Mouse (Mus musculus): ENCODE measurements around the gene G0s2. TPM values are rescaled to one million over a fixed set of nuclear protein-coding genes. Genes with fewer than 3 reads are reported as not detected.

Gene G0s2
- polyA plus RNA-seq, 1 experiment from 2014 or later: 9.9 TPM

DNA sequence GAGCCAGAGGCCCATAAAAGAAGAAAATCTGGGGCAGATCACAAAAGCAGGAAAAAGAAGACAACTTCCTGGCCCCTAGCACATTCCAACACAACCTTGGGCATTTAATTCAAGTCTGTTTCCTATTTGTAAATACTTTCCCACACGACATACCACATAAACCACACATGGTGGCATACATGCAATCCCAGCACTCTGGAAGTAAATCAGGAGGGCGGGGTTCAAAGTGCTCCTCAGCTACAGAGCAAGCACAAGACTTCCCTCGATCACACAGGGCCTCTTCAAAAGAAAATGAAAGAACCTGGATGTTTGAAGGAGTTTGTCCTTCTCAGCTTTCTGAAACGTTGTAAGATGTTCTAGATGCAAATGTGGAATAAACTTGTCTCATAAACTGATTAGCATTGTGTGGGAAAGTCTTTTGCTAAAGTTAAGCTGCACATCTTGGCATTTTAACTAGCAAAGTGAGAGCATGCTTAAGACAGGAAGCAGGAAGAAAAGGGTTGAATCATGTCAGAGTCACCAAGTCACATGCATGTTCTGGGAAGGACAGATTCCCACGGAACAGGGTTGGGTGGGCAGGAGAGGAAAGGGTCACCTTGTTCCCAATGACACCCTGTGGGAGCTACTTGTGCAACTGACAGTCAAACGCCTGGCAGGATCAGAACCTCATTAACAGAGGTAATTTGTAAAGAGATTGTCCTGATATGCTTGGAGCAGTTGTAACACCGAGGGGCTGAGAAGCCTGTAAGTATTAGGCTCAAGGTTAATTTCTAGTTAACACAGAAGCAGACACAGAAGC is 46.1 kb downstream of the G0s2 start:
- Histone ChIP-seq H3K4me3 (replicated peaks) (no peak overlapping the region), H3K4me1 (no peaks in the 10 kb centered on the region), H3K36me3 (no peaks in the 10 kb centered on the region), H3K27ac (replicated peaks) (no peak overlapping the region), H3K4me2 (no peak overlapping the region), H3K9ac (replicated peaks) (no peak overlapping the region), H3K27me3 (replicated peaks) (no peaks in the 10 kb centered on the region), H3K9me3 (replicated peaks) (no peaks in the 10 kb centered on the region)
- whole genome bisulfite sequencing: 50% methylated on average over 7 of the region's 7 CpGs
- ATAC-seq (ENCODE audit: low FRiP score): no peak

DNA sequence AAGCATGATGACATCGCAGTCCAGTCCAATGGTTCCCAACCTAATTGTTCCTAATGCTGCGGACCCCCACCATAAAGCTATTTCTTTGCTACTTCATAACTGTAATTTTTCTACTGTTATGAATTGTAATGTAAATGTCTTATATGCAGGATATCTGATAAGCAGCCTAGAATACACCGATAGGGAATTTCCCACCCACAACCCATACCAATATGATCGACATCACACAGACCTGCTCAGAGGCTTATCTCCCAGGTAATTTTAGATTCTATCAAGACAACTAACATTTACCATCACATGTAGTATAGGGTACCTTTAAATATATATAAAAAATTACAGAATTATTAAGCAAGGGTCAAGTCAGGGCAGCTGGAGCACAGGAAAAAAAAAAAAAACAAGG is 46.9 kb downstream of the G0s2 start:
- Histone ChIP-seq H3K9ac (replicated peaks) (no peak overlapping the region), H3K4me2 (no peak overlapping the region), H3K4me3 (replicated peaks) (no peak overlapping the region), H3K27ac (replicated peaks) (no peak overlapping the region), H3K4me1 (no peaks in the 10 kb centered on the region), H3K27me3 (replicated peaks) (no peaks in the 10 kb centered on the region), H3K36me3 (no peaks in the 10 kb centered on the region), H3K9me3 (replicated peaks) (no peaks in the 10 kb centered on the region)
- WGBS: 94% methylated on average over 4 of the region's 4 CpGs
- no peak for ATAC-seq (ENCODE audit: low FRiP score)

DNA sequence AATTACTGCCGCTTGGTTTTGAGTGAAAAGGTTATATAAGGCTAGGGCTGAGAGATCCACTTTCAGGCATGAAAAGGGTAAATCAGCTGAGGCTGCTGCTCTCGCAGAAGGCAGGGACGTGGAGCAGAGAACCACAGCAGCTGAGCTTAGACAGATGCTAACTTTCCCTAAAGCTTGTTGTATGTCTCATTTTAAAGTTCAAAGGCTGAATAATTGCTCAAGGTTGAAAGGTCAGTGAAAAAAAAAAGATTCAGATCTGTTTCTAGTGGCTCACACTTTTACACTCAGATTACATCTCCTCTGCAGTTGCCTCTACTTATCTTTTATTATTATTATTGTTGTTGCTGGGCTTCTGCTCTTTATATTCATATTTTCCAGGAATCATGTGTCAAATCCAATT is 47.5 kb downstream of the G0s2 start:
- no peak for ATAC-seq (ENCODE audit: low FRiP score)
- H3K9ac ChIP-seq (replicated peaks): no peak overlapping the region
- H3K36me3 ChIP-seq: no peaks in the 10 kb centered on the region
- H3K4me2 ChIP-seq: no peak overlapping the region
- H3K4me3 ChIP-seq (replicated peaks): no peak overlapping the region
- no peaks in the 10 kb centered on the region for H3K4me1 ChIP-seq
- H3K27ac ChIP-seq (replicated peaks): no peak overlapping the region
- H3K9me3 ChIP-seq (replicated peaks): no peaks in the 10 kb centered on the region
- H3K27me3 ChIP-seq (replicated peaks): no peaks in the 10 kb centered on the region
- 29% methylated on average over 3 of the region's 3 CpGs for WGBS

Other genes with a start within 250 kb of the G0s2 start
- 5.1 and 5.6 TPM in 2 replicates for gene Syt14, start 237.4 kb downstream of the G0s2 start, polyA plus RNA-seq (2015; fragmentation: Nextera tagmentation; extraction: Ambion mirVana)
- gene Diexf, start 142.9 kb downstream of the G0s2 start, polyA plus RNA-seq (2015; fragmentation: Nextera tagmentation; extraction: Ambion mirVana): 7.8 TPM in 2 replicates
- 0.70 and 6.3 TPM in 2 replicates for gene Irf6, start 120.1 kb downstream of the G0s2 start, polyA plus RNA-seq (2015; fragmentation: Nextera tagmentation; extraction: Ambion mirVana)
- 9.7 and 11.8 TPM in 2 replicates for gene A130010J15Rik, start 105.2 kb downstream of the G0s2 start, polyA plus RNA-seq (2015; fragmentation: Nextera tagmentation; extraction: Ambion mirVana)
- 3.8 and 15.9 TPM in 2 replicates for gene Traf3ip3, start 71.5 kb downstream of the G0s2 start, polyA plus RNA-seq (2015; fragmentation: Nextera tagmentation; extraction: Ambion mirVana)
- 0.59 and 3.8 TPM in 2 replicates for gene Lamb3, start 65.5 kb downstream of the G0s2 start, polyA plus RNA-seq (2015; fragmentation: Nextera tagmentation; extraction: Ambion mirVana)
- 0.36 and 2.8 TPM in 2 replicates for gene Hsd11b1, start 9.1 kb downstream of the G0s2 start, polyA plus RNA-seq (2015; fragmentation: Nextera tagmentation; extraction: Ambion mirVana)
- gene Camk1g, start 97.1 kb upstream of the G0s2 start, polyA plus RNA-seq (2015; fragmentation: Nextera tagmentation; extraction: Ambion mirVana): 40.8 and 49.5 TPM in 2 replicates

Data from neural tube, embryonic 15.5 days (tissue).